Mouse (Mus musculus) B cell, adult 2 months (primary cell): ENCODE measurements at regions not wholly inside any gene's neighbourhood (a gene's known extent, or its start where the extent isn't known, plus 50 kb on each side); places are given as distances from the start of the nearest gene placed in this dataset.
A peak's percentile ranks its signal among the peaks of the same experiment; 100 is the strongest.

Experiments used
- DNase-seq, 2 experiments: peaks; one replicate each; pipeline ENCODE4 v3.0.0; 2022

- no peak for DNase-seq
Observed at GRCm38 (mm10) chr6:31168730-31169129, 209.9 kb upstream of the Klf14 start.

GRCm38 (mm10) chr6:31169343-31169742 is 210.5 kb upstream of the Klf14 start:
- DNase-seq = peak in 1 of 2 experiments; percentile 46

GRCm38 (mm10) chr6:31169868-31170600 is 211.2 kb upstream of the Klf14 start:
- DNase-seq = no peak

GRCm38 (mm10) chr6:31171831-31172569 is 213.1 kb upstream of the Klf14 start:
- DNase-seq = no peak

- no peak for DNase-seq
Observed at GRCm38 (mm10) chr6:31175769-31176168, 216.9 kb upstream of the Klf14 start.

- DNase-seq = no peak
Observed at GRCm38 (mm10) chr6:31176368-31176767, 217.5 kb upstream of the Klf14 start.

- no peak for DNase-seq
Observed at GRCm38 (mm10) chr6:31176831-31177230, 218.0 kb upstream of the Klf14 start.

- no peak for DNase-seq
Observed at GRCm38 (mm10) chr6:31178201-31178880, 219.5 kb upstream of the Klf14 start.

- no peak for DNase-seq
Observed at GRCm38 (mm10) chr6:31182284-31182683, 216.3 kb upstream of the Mkln1 start.

GRCm38 (mm10) chr6:31183127-31183526 is 215.4 kb upstream of the Mkln1 start:
- no peak for DNase-seq

- no peak for DNase-seq
Observed at GRCm38 (mm10) chr6:31184554-31184953, 214.0 kb upstream of the Mkln1 start.

GRCm38 (mm10) chr6:31185151-31185550 is 213.4 kb upstream of the Mkln1 start:
- no peak for DNase-seq

GRCm38 (mm10) chr6:31188066-31188465 is 210.5 kb upstream of the Mkln1 start:
- DNase-seq = no peak

- DNase-seq = no peak
Observed at GRCm38 (mm10) chr6:31189060-31189459, 209.5 kb upstream of the Mkln1 start.

- DNase-seq = no peak
Observed at GRCm38 (mm10) chr6:31190070-31190469, 208.5 kb upstream of the Mkln1 start.

- DNase-seq = no peak
Observed at GRCm38 (mm10) chr6:31190628-31191373, 207.7 kb upstream of the Mkln1 start.

- DNase-seq = no peak
Observed at GRCm38 (mm10) chr6:31191577-31191976, 207.0 kb upstream of the Mkln1 start.

- no peak for DNase-seq
Observed at GRCm38 (mm10) chr6:31192197-31192596, 206.3 kb upstream of the Mkln1 start.

- no peak for DNase-seq
Observed at GRCm38 (mm10) chr6:31193202-31193601, 205.3 kb upstream of the Mkln1 start.

- peak; percentile 67 to 69 for DNase-seq
Observed at GRCm38 (mm10) chr6:31197631-31198338, 200.8 kb upstream of the Mkln1 start.

- no peak for DNase-seq
Observed at GRCm38 (mm10) chr6:31198340-31198739, 200.2 kb upstream of the Mkln1 start.

- DNase-seq = no peak
Observed at GRCm38 (mm10) chr6:31200705-31201104, 197.8 kb upstream of the Mkln1 start.
